Mouse (Mus musculus) lung, adult 2 months (tissue): Measurements from ENCODE around the gene Nap1l4.

Source experiments
- CTCF ChIP-seq: fragments of 200-500 bp; IDR thresholded peaks from 2 replicates; pipeline ENCODE4 v1.5.1; 2011; ENCODE audit warnings: mild to moderate bottlenecking, low read length, control low read depth; ENCODE audit not compliant: insufficient read depth
- POLR2A ChIP-seq: fragments of 200-500 bp; IDR thresholded peaks from 2 replicates; pipeline ENCODE4 v1.6.1; 2011; ENCODE audit warnings: low read depth, mild to moderate bottlenecking, control low read depth, low read length, borderline replicate concordance; ENCODE audit errors: extremely low read depth

DNA sequence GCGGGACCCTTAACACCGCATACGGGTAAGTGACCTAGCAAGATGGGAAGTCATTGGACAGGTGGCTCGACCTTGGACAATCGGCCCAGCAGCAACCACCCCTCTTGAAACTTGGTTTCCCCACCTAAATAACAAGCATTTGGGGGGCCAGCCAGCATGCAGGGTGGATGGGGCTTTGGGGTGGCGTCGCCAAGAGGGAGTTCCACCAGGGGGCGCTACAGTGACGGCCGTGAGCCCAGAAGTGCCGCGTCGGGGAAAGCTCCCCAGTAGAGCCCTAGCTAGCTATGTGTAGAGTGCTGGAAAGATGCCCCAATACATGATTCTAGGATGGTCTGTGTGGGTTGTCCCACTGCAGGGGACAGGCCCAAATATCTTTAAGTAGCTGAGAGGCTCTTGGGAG is 68.4 kb downstream of the Nap1l4 start:
- TF ChIP-seq CTCF, result peak; percentile 54
- TF ChIP-seq POLR2A, result no peak
